Mouse (Mus musculus): ENCODE measurements around the gene Dnah3. TPM values are rescaled to one million over a fixed set of nuclear protein-coding genes. Genes with fewer than 3 reads are reported as not detected.

Dnah3 gene
- not detected in 2 replicates for total RNA-seq (2015; ENCODE audit: low replicate concordance)
- not detected in 2 replicates for total RNA-seq (2017; ENCODE audit: low replicate concordance)

DNA sequence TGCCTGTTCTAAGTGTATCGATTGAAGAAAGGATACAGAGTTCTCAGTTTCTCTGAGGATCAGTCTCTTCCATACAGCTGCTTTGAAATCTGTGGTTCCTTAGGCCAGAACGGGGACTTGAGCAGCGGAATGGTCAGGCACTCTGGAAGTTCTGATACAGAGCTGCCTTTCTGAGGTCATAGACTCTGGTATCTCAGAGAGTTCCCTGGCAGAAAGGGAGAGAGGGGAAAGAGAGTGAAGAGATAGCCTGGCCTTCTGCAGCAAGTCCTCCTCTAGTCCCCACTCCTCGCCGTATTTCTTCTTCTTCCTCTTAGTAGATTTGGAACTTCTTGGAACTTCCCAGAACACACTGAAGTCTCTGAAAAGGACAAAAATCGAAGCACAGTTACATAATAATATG lies at the start of gene Dnah3:
TSS of gene Dnah3 (minus strand) at position 101 of the 400 bp plus-strand sequence.
- no peak for ATAC-seq (replicated peaks; ENCODE audit: low FRiP score, poor library complexity, severe bottlenecking)

DNA sequence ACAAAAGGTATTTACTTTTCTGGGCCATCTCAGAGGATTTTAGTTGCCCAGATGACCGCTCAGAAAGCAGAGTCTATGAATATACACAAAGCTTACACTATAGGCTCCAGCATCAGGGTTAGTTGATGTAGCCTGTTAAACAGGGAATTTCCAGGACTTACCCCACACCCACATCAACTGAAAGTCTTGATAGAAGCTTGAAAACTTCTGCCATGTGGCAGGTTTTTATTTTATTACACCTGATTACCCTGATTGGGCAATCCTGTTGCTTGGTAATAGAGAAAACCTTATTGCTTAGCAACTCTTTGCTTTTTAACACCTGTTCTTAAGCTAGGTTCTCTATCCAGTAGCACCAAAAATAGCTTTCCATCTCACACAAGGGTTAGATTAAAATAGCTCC lies 47.7 kb upstream of the Dnah3 start:
- ATAC-seq (replicated peaks; ENCODE audit: low FRiP score, poor library complexity, severe bottlenecking), result no peak

DNA sequence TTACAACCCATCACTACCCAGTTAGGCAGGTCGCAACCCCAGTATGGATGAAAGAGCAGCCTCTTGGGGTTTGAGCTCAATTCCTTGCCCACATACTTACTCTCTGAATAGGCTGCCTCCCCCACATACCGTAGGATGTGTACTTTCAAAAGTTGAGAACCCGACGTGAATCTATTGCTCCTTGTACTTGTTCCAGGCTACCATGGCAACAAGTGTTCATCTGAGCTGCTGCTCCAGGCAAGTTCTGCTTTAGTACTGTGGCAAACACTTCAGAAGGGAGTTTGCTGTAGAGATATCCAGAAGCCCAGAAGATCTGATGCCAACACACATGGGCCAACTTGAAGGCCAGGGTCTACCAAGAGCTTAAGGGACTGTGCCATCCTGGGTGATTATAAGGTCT lies 33.9 kb upstream of the Dnah3 start:
- no peak for ATAC-seq (replicated peaks; ENCODE audit: low FRiP score, poor library complexity, severe bottlenecking)

DNA sequence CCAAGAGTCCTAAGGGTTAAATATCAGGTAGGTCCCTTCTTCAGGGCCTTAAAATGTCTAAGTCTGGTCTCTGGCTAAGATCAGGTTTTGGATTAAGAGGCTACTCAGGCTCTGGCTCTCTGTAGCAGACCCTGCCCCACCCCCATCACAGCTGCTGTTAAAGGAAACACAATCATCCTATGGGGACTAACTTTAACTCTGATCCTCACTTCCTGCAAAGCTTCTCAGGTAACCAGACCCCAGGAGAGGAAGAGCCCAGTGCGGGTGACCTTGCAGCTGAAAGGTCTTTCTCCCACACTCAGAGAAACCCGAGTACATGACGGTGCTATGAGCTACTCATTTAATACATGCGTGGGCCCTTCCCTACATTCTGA lies 32.6 kb upstream of the Dnah3 start:
- ATAC-seq (replicated peaks; ENCODE audit: low FRiP score, poor library complexity, severe bottlenecking), result no peak

DNA sequence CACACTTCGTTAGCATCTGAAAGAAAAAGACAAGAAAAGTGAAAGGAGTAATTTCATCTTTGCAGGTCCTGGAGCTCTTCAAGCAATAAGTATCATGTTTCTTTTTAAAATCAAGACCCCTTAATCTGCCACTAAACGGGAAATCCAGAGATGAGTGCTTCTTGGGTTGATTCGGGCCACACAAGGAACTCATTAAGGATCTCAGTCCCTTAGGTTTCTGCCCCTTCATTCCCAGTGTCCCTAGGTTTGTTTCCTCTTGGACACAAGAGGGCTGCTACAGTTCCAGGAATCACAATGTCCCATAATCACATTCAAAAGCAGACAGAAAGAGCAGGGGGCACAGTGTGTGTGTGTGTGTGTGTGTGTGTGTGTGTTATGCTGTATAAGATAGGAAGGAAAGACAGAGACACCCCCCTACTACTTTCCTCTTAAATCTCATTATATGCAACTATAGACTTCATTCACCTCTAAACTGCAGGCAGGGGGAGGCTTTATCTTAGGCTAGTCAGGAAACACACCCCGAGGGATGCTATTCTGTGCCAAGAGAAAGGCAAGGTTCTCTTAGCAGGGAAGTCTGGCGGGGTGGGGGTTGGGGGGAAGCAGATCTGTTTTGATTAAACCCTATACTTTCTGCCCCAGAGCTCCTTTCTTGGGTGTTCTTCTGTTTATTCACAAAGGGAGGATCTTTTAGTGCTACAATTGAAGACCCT lies 32.1 kb upstream of the Dnah3 start:
- no peak for ATAC-seq (replicated peaks; ENCODE audit: low FRiP score, poor library complexity, severe bottlenecking)

DNA sequence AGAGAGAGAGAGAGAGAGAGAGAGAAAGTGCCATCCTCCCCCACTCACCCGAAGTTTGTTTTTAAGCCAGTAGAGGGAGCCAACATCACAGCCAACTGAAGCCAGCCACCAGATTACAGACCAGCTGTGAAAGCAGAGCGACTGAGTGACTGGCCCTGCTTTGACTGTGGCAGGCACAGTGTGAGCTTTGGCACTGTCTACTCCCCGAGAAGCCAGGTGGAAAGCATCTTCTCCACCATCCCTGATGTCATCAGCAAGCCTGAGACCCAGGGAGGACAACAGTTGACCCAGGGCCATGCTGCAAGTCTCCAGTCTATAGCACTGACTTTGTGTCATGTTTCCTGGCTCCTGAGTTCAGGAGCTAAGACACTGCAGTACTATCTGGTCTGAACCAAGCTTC lies 29.8 kb upstream of the Dnah3 start:
- no peak for ATAC-seq (replicated peaks; ENCODE audit: low FRiP score, poor library complexity, severe bottlenecking)

DNA sequence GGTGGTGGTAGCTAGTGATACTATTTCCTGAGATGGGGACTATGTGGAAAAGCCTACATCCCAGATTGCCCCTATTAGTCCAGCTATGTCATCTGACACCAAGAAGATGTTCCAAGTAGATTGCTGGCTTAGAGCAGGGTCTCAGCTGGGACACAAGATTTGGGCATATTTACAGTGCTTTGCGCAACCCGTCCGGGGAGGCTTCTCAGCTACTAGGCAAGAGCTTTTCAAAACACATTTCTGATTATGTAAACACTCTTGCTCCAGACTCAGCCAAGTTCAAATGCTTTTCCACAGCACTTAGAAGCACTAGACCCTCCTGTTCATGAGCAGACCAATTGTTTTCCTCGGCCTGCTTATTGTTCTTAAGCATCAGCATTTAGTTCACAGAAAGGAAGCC lies 28.7 kb upstream of the Dnah3 start:
- no peak for ATAC-seq (replicated peaks; ENCODE audit: low FRiP score, poor library complexity, severe bottlenecking)

DNA sequence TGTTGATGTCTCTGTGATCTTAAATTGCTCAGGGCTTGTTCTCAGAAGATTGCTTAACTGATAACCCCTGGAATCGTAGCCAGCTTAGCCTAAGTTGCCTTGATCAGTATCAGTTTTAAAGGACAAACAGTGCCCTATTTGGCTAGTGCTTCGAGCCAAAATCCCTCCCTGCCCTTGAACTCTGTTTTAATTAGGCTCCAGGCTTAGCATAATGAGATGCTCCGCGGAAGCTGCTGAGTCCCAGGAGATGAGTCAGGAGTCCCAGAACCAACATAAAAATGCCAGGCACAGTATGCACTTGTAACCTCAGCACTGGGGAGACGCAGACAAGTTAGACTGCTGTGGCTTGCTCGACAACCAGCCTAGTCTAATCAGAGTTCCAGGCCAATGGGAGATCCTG lies 22.4 kb upstream of the Dnah3 start:
- no peak for ATAC-seq (replicated peaks; ENCODE audit: low FRiP score, poor library complexity, severe bottlenecking)

DNA sequence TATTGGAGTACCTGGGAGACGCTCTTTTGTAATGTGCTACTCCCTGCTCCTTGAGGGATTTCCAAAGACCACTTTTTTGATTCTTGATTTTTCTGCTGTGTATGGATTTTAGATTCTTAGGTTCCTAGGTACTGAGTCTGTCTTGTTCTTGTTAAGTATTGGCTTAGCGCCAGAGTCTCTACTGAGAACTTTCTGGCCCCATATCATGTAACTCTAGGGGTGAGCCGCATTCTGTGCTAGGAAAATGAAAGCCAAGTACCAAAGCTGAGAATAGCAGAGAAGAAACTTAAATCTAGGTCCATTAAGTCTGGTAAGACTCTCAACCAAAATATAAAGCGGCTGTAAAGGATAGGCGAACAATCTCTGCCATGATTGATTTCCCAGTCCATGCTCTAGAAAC lies 21.9 kb upstream of the Dnah3 start:
- no peak for ATAC-seq (replicated peaks; ENCODE audit: low FRiP score, poor library complexity, severe bottlenecking)

DNA sequence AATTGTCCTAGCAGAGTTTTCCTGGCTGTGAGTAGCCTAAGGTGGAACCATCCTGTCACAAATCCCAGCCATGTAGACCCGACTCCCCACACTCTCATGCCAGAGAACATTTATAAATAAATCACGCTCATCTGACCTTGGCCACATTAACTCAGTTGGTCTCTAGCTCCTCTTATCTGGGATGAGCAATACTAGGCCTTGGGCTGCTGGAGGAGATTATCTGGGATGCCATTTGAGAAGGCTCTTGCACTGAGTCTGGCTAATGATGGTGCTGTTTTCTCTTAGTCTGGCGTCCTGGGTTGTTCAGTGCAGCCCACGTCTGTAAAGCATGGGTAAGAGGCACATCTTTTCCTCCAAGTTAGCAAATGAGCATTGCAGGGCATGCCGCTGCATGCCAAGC lies 14.6 kb upstream of the Dnah3 start:
- no peak for ATAC-seq (replicated peaks; ENCODE audit: low FRiP score, poor library complexity, severe bottlenecking)

DNA sequence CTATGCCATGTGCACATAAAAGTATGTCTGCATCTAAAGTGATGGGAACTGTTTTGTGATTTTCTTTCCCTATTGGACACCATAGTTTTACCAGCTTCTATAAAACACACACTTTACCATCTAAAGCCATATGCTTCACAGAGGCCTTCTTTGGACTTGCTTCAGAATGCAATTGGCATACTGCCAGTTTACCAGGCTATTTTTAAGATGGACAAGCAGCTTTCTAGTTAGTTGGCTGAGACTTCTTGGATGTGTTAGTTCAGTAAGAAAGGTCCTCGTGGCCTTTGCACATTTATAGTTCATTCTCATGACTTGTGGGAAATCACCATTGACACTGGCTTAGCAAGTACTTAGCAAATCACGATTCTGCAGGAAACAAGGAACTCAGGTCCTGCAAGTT lies 11.3 kb upstream of the Dnah3 start:
- no peak for ATAC-seq (replicated peaks; ENCODE audit: low FRiP score, poor library complexity, severe bottlenecking)

DNA sequence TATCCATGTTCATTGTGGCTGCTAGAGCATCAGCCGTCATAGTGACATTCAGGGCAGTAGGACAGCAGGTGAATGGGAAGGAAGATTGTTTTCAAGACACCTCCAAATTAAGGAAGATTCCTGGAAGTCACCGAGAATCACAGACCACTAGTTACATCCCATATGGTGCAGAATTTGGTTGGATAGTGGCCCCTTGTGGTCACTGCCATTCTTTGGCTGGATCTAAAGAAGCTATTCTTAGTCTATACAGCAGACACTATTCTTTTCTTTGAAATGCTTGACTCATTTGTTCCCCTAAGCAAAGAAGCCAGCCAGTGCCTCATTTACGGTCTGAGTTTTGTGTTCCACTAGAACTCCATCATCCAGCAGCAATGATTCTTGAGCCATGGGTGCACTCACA lies 9.9 kb upstream of the Dnah3 start:
- ATAC-seq (replicated peaks; ENCODE audit: low FRiP score, poor library complexity, severe bottlenecking), result no peak

DNA sequence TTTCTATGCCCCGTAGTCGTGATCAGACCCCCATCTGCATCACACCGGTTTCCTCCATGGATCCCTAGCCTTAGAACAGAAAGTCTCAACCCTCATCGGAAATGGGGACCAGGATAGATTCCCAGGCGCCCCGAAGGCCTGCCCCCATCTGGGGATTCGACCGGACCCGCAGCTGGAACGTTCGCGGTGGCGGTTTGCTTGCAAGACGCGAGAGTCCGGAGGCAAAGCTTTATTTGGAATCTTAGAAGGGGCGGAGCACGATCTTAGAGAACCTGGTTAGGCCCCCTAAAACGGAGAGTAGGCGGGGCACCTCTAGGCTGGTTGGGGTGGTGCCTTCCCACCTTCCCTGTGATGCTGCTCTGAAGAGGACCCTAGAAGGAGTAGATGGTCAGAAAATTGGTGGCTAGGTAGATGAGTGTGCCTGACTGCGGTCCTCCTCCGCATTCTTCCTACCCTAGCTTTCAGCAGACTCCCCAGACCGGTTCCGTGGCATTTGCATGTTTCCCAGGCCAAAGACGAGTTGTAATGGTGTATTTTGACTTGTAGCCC lies 8.0 kb upstream of the Dnah3 start:
- ATAC-seq (replicated peaks; ENCODE audit: low FRiP score, poor library complexity, severe bottlenecking), result no peak

DNA sequence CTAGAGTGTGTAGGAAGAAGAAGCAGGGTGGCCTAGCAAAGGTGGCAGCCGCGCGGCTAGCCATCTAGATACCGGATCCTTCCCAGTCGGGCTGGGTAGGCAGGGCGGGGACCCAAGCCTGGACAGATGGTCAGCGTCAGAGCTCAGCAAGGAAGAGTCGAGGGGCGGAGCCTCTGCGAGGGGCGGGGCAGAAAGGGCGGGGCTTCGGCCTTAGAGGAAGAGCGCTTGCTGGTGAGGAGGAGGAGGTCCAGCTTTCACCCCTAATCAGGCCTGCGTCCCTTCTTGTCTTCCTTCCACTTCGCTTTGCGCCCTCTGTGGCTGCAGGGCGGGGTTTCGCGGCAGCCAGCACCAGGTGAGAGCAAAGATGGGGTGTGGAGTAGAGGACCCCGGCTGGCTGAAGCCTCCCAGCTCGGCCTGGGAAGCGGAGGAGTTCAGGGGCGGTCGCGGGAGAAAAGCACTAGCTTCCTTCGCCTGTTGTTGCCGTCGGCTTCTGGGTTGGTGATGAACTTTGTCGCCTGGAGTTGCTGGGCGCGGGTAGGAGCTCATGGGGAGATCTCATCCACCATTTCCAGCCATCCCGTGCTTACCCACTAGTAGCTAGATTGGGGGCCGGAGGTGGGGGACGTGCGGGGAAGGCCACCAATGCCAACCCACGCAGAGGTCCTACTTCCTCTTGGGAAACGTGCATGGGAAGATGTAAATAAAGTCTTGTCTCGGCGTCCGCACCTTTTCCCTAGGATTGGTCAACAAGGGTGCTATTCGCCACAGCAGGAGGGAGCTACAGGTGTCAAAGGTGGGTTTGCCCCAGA lies 7.3 kb upstream of the Dnah3 start, which contains the start of gene Tmem159:
TSS of gene Tmem159 (plus strand) at position 190 of the 809 bp plus-strand sequence.
- no peak; the same call in 1 of the 2 replicates for ATAC-seq (replicated peaks; ENCODE audit: low FRiP score, poor library complexity, severe bottlenecking)

DNA sequence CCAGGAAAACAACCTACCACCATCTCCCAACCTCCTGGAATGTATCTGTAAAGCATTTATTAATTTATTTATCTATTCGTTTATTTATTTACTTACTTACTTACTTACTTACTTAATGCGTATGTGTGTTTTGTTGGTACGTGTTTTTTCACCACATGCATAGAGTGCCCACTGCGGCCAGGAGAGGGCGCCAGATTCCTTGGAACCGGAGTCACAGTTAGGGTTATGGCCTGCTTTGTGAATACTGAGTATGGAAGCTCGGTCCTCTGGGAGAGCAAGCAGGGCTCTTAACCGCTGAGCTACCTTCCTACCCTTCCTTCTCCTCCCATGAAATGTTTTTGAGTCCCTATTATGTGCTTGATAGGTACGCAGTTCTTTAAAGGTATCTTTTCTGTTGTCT lies 3.3 kb upstream of the Dnah3 start:
- no peak for ATAC-seq (replicated peaks; ENCODE audit: low FRiP score, poor library complexity, severe bottlenecking)

DNA sequence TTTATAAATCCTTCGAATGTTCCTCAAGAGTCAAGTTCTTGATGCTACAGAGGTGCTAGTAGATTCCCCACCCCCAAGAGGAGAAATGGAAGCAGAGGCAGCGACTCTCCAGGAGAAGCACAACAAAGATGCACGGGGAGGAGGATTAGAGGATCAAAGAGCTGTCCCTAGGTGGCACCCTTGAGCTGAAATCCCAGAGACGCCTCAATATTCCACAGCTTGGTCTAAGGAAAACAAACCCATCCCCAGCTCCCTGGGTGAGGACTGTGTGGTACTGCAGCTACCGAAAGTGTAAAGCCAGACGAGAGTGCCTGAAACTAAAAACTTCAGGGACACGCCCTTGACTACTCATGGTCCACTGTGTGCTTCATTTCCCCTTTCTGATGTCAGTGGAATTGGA lies 2.8 kb upstream of the Dnah3 start:
- ATAC-seq (replicated peaks; ENCODE audit: low FRiP score, poor library complexity, severe bottlenecking), result no peak

DNA sequence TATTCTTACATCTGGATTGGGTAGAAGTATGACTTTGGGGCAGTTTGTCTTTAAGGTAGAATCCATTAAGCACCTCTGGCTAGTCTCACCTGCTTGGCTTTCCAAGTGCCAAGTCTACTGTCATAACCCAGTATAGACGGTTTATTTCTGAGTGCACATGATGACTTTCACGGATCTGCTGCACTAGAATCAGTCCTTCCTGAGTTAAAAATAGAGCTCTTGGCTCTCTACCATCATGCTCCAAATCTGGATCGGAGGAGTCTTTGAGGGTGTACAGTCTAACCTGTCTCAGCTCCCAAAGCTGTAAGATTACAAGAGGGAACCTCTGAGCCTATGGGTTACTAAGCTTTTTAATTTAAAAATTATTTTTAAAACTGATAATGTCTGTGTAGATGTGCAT lies 864 bp downstream of the Dnah3 start:
- ATAC-seq (replicated peaks; ENCODE audit: low FRiP score, poor library complexity, severe bottlenecking), result no peak

DNA sequence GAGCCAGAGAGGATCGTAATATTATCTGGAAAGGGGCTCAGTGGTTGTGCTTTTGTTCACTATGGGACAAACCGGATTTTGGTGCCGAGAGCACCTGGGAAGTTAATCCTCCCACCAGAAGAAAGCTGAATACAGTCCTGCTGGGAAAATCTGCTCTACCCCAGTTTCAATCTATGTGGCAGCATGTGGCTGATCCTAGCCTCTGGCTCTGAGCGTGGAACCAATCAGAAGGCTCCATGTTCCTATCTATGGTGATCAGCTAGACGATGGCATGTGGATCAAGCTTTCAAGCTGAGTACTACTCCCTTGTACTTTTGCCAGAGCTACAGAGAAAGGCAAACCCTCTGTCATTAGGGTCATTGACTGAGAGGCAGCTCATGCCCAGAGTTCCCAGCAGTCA lies 2.0 kb downstream of the Dnah3 start:
- no peak for ATAC-seq (replicated peaks; ENCODE audit: low FRiP score, poor library complexity, severe bottlenecking)

DNA sequence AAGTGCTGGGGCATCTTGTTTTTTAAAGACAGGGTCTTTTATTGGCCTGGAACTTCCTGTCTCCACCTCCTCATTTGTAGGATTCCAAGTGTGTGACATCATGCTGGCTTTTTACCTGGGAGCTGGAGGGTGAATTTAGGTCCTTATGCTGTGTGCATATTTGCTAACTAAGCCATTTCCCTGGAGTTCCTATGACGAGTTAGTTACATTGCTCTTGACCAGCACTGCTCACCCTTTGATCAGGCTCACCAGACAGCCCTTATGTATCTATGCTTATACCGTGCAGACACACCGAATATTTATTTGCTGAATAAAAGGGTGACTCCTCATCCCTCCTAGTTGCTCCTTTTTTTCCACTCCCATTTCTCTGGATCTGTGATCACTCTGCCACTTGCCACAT lies 14.9 kb downstream of the Dnah3 start:
- ATAC-seq (replicated peaks; ENCODE audit: low FRiP score, poor library complexity, severe bottlenecking), result no peak

DNA sequence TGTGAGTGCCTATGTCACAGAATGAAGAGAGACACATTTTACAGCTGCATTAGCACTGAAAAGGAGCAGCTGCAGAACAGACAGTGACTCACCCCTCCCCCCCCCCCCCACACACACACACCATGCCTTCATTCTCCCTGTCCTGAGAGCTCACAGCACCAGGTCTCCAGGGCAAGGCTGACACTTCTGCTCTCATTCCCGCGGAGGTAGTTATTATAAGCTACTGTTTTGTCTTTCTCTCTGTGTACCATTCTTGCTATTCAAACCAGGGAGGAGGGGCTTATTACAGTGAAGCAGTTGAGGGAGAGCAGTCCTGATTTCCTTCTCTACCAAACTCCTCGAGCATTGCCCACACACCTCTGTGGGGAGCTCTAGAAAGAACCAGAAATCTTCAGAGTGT lies 25.9 kb downstream of the Dnah3 start:
- no peak for ATAC-seq (replicated peaks; ENCODE audit: low FRiP score, poor library complexity, severe bottlenecking)

DNA sequence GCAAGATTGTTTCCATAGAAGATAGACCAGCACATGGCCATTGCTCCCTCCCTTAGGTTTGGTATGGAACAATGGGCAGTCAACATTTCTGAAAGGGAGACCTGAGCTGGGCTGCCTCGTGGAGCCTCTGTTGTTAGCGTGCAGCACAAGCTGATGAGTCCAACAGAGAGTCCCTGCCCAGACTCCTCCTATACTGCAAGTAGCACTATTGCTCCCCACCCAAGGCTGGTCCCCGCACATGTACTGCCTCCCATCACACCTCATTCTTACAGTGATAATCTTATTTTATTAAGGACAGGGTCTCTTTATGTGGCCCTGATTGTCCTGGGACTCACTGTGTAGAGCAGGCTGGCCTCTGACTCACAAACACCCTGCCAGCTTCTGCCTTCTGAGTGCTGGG lies 27.0 kb downstream of the Dnah3 start:
- ATAC-seq (replicated peaks; ENCODE audit: low FRiP score, poor library complexity, severe bottlenecking), result no peak

All from erythroblast, adult 5-6 weeks (primary cell).